Mouse (Mus musculus): Measurements from ENCODE around the gene Pisd. TPM values are rescaled to one million over a fixed set of nuclear protein-coding genes. Genes with fewer than 3 reads are reported as not detected.

The Pisd gene
- total RNA-seq, 1 experiment from 2014 or later: 50.9 TPM

GRCm38 (mm10) chr5:32706226-32706780, 79.1 kb downstream of the Pisd start:
- DNase-seq: no peak

- DNase-seq: no peak
These were observed 88.1 kb downstream of the Pisd start for GRCm38 (mm10) chr5:32697208-32697867.

- DNase-seq: no peak
These were observed 92.0 kb downstream of the Pisd start for GRCm38 (mm10) chr5:32693411-32693810.

Other genes with a start within 250 kb of the Pisd start
- gene Yes1, start 174.5 kb downstream of the Pisd start, total RNA-seq (2021): 48.5 and 51.4 TPM in 2 replicates
- gene Gm20671, start 41.5 kb upstream of the Pisd start, total RNA-seq (2021): not detected in 2 replicates
- gene Prr14l, start 68.6 kb upstream of the Pisd start, total RNA-seq (2021): 38.7 and 39.8 TPM in 2 replicates
- 34.4 and 35.4 TPM in 2 replicates for gene Depdc5, start 78.1 kb upstream of the Pisd start, total RNA-seq (2021)
- 162 and 166 TPM in 2 replicates for gene Ywhah, start 233.2 kb upstream of the Pisd start, total RNA-seq (2021)